Mouse (Mus musculus) inflammation-experienced regulatory T-cells, adult 6 months (primary cell): ENCODE results near the gene Pla2g5. TPM values are rescaled to one million over a fixed set of nuclear protein-coding genes. Genes with fewer than 3 reads are reported as not detected.
"Not testable (repeated sequence)": the region's sequence is repeated elsewhere in the genome, so short reads cannot be mapped to it uniquely, and the experiment has no call there.

ENCODE experiments used
- ATAC-seq: one replicate; pipeline ENCODE4 v1.8.0; 2017
- polyA plus RNA-seq, 3 experiments: library from polyadenylated mRNA; unstranded; fragments of 100-300 nt; shearing (Covaris generic); gene quantifications; one replicate each; pipeline ENCODE4 v1.2.1; 2017

The Pla2g5 gene
- polyA plus RNA-seq, 3 experiments from 2014 or later: not detected

- no peak for ATAC-seq
Observed at GRCm38 (mm10) chr4:138857576-138857975, 5.7 kb downstream of the Pla2g5 start.

DNA sequence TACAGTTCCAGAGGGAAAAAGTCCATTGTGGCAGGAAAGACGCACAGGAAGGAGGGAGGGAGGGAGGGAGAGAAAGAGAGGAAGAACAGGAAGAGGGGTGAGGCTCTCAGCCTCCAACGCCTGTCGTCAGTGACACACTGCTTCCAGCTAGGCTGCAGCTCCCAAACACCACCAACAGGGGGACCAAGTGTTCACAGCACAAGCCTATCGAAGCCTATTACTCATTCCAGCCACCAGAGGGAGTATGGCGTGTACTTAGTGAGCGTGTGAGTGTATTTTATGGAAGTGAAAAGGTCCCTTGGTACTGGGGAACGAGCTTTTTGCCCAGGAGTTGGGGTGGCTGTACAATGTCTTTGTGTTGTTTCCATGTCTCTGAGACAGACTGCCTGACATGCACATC, 6.8 kb downstream of the Pla2g5 start:
- ATAC-seq: no peak

DNA sequence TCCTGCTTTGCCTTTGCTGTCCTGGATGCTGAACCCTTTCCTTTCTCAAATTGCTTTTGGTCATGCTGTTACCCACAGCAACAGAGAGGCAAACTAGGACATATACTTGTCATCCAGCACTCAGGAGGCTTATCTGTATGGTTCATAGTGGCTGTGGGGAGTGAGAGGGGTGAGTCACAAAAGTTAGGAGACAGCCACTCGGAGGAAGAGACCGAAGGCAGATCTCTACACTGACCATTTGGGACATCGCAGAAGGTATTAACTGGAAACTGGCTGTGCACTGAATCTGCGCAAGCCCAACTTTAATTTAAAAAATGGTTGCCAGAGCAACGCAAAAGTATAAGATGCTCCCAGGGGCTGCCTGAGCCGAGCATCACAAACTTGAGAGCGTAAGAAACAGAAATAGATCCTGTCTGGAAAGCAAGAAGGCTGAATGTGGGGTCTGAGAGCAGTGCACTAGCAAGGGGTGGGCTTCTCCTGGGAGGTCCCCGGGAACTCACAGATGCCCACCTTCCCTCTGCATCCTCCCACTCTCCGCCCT, 8.1 kb downstream of the Pla2g5 start:
- no peak for ATAC-seq

DNA sequence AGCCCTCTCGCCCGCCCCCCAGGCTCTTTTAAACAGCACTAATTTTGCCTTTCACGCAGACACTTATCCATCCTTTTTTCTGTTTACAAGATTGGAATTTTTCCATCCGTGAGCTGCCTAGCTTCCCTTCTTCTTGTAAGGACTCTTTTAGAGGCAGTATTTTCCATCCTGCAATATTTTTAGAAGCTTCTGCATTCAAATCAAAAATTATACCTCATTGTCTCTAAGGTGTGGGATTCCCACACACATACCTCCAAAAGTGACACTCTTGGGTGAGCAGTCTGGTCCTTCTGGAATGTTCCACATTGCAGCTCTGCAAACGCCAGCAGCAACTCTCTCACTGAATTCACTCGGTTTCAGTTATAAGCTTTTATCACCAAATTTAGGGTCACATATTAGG, 10.3 kb downstream of the Pla2g5 start:
- no peak for ATAC-seq

- ATAC-seq: no peak
Observed at GRCm38 (mm10) chr4:138851463-138851862, 11.8 kb downstream of the Pla2g5 start.

DNA sequence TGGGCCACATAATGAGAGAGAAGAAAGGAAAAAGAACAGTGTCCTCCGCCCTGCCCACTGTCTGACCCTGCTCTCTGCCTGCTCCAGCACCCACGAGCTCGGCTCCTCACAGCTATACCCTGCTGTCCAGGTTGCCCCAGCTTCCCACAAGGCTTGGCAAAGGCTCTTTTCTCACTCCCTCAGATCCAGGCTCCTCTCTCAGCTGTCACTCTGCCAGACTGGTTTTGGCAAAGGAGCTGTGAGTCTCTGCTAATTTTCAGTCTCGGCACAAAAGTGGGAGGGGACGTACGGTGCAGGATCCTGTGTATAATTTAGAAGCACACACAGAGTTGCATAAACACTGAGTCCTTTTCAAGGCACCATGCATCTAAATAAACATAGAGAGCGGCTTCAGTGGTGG, 21.9 kb downstream of the Pla2g5 start:
- ATAC-seq: no peak

- ATAC-seq: no peak
Observed at GRCm38 (mm10) chr4:138840726-138841125, 22.6 kb downstream of the Pla2g5 start.

DNA sequence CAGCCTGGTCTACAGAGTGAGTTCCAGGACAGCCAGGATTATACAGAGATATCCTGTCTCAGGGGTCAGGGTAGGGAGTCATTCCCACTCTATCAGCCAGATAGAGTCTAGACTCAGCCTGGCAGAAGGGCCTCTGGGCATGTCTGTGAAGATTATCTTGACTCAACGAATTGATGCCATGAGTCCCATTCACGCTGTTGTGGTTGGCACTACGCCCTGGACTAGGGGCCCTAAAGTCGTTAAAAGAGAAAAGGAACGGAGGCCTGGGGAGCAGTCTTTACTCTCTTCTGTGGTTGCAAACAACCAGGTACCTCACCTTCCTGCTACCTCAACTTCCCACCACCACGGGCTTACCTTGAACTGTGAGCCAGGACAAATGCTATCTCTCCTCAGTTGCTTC, 23.5 kb downstream of the Pla2g5 start:
- no peak for ATAC-seq

DNA sequence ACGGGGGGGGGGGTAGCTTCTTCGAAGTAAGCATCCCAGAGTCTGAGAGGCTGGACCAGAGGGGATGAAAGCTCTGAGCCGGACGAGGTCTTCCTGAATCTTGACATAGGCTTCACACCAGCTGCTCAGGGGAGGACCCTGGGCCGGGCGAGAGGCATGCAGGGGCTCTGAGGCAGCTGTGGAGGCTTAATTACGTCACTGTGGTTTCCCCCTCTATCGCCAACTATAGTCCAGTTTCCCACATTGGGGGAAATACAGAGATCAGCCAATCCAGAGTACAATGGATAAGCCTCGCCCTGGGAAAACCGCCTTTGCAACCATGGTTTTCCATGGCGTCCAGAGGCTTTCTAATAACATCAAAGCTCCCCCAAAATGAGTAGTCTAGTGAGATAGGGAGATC, 36.1 kb downstream of the Pla2g5 start:
- no peak for ATAC-seq

DNA sequence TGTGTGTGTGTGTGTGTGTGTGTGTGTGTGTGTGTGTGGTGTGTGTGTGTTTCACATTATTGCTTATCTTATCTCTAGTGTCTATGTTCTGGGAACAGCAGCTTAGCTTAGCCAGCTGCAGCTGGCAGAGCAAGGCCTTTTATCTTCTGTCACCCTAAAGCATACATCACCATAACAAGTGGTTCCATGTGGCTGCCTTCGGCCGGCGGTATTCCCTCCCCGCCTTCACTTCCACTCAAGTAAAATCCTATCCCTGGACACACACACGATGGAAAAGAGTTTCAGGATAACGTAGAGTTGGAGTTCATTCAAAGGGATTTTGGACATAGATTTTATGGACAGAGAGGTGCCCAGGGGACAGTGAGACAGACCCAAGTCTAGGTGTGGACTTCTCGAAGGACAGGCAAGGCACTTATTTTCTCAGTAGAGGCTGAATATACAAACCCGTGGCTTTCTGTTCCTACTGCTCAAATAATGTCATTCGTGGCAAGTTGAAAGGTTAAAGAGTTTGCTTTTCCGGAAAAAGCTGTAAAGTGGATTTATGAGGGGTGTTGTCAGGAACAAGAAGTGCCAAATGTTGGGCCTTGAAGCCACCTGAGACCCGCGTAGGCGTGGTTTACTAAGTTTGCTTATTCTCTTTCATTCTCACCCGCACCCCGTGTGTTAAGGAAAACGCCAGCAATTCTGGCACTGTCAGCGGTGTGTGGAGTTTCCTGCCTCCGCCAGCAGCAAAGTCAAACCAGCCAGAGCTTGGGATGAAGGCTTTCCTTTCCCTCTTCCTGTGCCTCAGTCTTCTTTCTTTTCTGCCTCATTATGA, 37.3 kb downstream of the Pla2g5 start:
- ATAC-seq: no peak

DNA sequence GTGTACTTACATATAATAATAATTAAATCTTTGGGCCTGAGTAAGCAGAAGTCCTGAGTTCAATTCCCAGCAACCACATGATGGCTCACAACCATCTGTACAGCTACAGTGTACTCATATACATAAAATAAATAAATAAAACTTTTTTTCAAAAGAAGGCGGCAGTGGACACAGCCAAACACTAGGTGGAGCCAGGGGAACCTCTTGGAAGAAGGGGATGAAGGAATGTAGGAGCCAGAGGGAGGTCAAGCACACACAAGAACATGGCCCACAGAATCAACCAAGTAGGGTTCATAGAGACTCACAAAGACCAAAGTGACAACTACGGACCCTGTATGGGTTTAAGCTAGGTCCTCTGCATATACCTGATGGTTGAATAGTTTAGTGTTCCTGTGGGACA, 38.6 kb downstream of the Pla2g5 start:
- no peak for ATAC-seq

GRCm38 (mm10) chr4:138824161-138824560, 39.1 kb downstream of the Pla2g5 start:
- ATAC-seq: not testable (repeated sequence)

DNA sequence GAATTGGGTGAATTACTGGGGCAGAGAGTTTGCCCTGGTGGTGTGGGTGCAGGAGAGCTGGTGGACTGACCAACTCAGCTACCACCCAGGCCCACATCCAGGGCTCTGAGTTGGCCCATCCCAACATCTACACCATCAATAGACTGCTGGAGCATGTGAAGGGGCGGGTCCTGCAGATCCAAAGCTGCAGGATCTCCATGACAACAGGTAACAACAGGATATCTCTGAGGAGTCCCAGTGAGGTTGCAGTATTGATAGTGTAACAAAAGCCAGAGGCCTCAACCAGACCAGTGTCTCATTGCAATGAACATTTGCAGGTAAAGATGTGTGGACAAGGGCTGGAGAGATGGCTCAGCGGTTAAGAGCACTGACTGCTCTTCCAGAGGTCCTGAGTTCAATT, 42.2 kb downstream of the Pla2g5 start:
- ATAC-seq: no peak

GRCm38 (mm10) chr4:138819101-138819500, 44.2 kb downstream of the Pla2g5 start:
- ATAC-seq: no peak

- ATAC-seq: no peak
Observed at GRCm38 (mm10) chr4:138817736-138818135, 45.5 kb downstream of the Pla2g5 start.

DNA sequence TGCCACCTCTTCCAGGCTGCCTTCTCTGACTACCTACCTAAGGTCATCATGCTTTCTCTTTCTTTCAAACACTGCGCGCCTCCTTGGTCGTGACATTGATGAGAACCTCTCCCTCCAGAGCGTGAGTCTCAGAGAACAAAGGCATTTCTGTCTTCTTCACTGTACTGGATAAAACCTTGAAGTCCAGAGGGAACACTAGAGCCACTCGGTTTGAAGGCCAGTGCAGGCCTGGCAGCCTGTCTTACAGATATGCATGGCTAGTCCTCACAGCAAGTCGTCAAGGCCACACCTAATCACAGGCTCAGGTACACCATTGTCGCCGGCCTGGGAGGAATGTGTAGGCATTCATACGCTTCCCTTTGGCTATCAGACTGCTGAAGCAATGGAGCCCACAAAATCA, 47.1 kb downstream of the Pla2g5 start:
- ATAC-seq: no peak

DNA sequence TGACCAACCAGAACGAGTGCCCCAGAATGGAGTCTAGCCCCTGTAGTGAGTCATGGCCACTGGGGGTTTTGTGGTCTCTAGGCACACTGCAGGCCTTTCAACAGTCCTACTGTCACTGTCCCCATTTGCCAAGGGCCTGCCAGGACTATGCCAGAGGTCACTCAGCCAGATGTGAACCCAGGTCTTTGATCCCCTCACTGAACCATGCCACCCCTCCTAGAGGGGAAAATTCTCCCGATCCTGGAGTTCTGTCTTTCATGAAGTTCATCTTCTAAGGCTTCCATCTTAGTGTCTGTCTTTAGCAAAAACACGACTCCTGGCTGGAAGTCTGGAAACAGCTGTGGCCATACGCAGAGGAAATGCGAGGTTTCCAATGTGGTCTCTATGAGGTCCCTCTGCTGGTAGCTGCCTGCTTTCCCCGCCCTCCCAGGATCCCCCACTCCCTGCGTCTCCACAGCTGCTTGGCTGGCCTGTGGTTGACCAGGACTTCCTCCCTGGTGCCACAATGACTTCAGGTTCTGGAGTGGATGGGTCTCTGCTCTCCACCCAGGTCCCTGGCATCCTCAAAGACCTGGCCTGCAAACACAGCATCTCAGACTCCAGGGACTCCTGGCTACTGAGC, 56.3 kb downstream of the Pla2g5 start:
- ATAC-seq: no peak

- no peak for ATAC-seq
Observed at GRCm38 (mm10) chr4:138806160-138806559, 57.1 kb downstream of the Pla2g5 start.

GRCm38 (mm10) chr4:138805248-138805647, 58.0 kb downstream of the Pla2g5 start:
- ATAC-seq: no peak

GRCm38 (mm10) chr4:138802917-138803316, 60.4 kb downstream of the Pla2g5 start:
- no peak for ATAC-seq

GRCm38 (mm10) chr4:138801631-138802030, 61.7 kb downstream of the Pla2g5 start:
- no peak for ATAC-seq

GRCm38 (mm10) chr4:138800134-138800744, 63.0 kb downstream of the Pla2g5 start:
- no peak for ATAC-seq

GRCm38 (mm10) chr4:138797217-138797570, 66.1 kb downstream of the Pla2g5 start:
- ATAC-seq: no peak
